Mouse (Mus musculus) heart, postnatal 4 days (tissue): ENCODE measurements around the gene Hs3st2. TPM values are rescaled to one million over a fixed set of nuclear protein-coding genes. Genes with fewer than 3 reads are reported as not detected.
A peak's percentile ranks its signal among the peaks of the same experiment; 100 is the strongest.

Source experiments
- DNase-seq: peaks from one replicate; pipeline ENCODE4 v3.0.0; 2021
- total RNA-seq, 2 experiments: library from RNA; stranded (reverse); gene quantifications; 2 replicates each; pipeline ENCODE4 v1.2.3; 2021

The Hs3st2 gene
- total RNA-seq, 2 experiments from 2014 or later, result not detected

DNA sequence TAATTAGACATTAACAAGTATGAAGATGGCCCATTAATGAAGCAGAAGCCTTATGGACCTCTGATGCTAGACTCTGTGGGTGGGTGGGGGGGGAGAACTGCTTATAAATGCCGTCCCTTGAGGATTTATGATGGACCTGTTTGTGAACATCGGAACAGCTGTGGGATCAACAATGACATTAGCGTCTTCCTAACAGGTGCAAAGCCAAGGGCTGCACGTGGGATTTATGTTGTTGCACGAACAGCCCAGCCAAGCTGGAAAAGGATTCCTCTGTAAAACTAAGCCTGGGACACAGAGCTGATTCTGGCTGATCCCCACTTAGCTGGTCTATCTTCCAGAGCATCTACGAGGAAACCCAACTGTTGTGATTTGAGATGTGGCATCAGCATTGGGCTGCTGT, 69.0 kb downstream of the Hs3st2 start:
- no peak for DNase-seq

DNA sequence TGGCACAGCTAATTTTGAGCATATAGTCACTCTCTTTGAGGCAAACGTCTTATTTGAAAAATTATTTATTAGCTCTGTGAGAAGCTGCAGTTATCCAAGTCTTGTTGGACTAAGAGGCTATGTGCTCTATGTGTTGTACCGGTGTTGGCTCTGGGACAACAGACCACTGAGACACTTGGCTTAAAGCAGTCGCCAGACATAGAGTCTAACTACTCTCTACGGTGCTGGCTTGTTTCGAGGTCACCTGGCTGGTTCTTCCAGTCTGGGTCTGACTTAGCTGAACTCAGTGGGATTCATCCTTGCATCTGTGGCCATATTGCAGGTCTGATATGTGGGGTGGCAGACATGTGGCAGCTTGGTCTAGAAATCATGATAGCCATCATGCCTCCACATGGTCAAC, 72.8 kb downstream of the Hs3st2 start:
- no peak for DNase-seq

DNA sequence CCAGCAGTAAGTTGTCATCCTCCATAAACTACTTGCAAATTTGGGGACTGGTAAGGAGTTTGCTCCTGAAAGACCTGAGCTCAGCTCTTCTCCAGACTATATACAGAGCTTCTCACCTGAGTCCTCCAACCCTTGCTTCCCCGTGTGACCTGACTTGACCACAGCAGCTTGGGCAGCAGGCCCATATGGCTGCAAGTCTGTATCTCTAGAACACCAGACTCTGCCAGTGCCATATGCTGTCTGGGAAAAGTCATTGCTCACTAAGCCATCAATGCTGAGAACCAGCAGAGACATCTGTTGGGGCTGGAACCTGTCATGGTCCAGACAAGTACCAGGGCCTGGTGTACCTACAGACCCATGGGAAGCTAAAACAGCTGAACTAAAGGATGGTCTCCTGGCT, 73.5 kb downstream of the Hs3st2 start:
- no peak for DNase-seq

DNA sequence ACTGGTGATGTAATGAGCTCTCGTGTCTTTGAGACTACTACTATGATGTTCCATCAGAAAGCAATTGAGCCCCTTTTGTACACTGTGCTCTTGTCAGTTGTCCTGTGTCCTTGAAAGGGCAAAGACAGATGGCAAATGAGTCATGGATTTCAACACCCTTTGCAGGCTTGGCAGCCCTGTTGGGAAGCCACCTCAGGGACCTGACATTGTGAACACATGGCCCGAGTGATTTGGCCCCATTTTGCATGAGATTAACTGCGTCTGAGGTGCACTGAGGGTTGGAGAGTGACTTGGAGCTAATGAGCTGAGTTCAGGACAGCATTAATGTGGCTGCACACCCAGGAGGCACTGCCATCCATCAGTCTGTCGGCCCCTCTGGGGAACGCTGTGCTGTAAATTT, 74.7 kb downstream of the Hs3st2 start:
- no peak for DNase-seq

DNA sequence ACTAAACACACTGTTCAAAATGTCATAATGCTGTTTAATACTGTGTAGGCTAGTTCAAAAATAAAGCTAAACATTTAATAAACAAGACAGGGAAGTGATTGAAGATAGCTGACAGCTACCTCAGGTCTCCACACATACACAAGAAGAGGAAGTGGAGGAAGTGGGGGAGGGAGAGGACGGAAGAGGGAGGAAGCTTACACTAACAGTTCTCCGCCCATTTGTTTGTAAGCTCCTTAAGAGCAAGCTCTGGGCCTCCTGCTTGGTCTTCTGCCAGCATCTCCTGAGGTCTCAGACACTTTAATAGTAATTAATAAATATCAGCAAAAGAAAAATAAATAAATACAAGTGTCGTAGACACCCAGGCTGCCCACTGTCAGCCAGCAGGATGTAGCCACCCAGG, 77.8 kb downstream of the Hs3st2 start:
- DNase-seq, result peak; percentile 12

DNA sequence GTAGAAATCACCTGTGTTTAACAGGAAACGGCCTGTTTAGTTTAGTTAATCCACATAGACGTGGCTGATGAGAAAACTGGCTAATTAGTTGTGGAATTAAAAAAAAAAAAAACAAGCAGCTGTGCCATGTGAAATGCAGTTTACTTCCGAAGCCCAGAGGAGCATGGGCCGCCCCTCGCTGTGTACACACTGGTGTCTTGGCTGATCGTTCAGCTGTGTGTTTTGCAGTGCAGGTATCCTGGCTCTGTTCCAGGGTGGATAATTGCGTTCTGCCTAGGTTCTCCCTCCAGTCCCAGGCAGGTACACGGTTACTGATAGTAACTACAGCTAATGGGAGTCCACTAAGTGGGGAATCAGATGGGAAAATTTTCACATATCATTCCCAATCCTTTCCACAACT, 86.6 kb downstream of the Hs3st2 start:
- no peak for DNase-seq

DNA sequence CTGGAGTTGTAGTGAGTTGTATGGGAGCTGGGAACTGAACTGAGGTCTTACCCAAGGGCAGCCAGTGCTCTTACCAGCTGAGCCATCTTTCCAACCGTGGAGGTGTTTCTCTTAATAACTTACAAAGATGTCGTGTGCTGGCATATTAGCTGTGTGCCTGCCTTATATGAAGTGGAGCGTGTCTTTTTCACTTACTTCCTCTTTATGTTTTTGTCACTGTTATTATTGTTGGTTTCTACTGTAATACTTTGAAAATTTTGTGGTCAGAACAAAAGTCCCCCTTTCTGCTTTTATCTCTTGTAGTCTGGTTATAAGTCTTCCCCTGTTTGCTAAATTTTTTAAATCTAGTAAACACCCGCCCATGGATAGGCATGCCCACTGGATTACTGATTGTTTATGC, 88.4 kb downstream of the Hs3st2 start:
- no peak for DNase-seq

DNA sequence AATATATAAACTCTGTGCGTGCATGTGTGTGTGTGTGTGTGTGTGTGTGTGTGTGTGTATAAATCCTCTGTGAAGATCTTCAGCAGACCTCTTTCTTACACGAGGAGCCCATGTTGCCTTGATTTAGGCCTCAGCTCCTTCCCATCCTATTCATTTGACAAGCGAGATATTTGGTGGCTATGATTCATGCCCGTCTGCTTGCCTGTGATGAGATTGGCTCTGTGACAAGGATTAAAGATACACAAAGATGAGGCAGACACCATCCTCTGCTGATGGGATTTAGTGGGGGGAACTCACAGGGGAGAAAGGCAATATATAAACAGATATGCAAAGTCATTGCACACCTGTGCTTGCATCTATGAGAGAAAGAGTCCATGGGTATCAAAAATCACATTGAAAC, 92.9 kb downstream of the Hs3st2 start:
- DNase-seq, result no peak

DNA sequence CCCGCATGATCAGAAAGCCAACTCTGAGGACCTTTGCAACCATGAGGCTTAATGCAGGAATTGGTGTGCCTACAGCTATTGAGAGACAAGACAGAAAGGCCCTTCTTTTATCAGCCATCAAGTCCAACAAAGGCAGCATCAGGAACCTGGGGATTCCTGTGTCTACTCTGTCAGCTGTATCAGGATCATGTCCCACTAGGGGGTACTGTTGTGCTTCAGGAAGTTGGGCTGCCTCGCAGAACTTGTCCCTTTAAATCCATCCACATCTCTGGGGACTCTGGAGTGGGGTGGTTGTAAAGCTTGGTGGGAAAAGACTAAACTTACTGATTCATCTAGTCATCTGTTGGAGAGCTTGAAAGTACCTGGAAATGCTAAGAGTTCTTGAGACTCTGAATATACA, 93.6 kb downstream of the Hs3st2 start:
- peak; percentile 12 for DNase-seq

DNA sequence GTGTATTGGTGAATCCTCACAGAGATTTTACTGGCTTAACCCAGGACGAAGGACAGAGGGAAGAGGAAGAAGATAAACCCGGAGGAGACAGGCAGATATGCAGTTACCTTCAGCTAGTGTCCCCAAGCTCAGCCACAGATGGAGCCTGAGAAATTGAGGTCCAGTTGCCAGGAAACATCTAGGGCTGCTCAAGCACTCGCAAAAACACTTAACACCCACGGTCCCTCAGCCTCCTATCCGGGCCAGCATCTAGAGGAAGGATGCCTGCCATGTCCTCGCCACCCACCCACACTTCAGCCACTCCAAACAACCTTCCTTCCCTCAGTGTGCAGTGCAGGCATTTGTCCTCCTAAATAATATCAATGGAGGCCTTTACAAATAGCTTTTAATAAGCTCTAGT, 95.6 kb downstream of the Hs3st2 start:
- DNase-seq, result no peak

DNA sequence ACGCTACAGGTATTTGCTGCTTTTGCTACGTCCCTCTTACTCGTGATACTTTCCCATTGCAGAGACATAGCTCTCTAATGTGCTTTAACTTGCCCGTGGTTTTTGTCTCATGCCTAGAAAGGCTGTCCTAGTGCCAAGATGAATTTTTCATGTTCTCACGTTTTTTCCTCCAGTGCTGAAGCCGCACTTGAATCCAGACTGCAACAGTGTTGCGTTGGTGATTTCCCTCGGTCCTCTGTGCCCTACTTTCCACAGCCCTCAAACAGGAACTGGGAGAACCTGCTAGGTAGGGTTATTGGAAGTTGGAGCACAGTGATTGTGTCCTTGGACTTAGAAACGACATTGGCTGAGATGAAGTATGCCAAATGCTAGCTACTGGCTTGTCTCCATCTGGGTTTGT, 97.7 kb downstream of the Hs3st2 start:
- no peak for DNase-seq

DNA sequence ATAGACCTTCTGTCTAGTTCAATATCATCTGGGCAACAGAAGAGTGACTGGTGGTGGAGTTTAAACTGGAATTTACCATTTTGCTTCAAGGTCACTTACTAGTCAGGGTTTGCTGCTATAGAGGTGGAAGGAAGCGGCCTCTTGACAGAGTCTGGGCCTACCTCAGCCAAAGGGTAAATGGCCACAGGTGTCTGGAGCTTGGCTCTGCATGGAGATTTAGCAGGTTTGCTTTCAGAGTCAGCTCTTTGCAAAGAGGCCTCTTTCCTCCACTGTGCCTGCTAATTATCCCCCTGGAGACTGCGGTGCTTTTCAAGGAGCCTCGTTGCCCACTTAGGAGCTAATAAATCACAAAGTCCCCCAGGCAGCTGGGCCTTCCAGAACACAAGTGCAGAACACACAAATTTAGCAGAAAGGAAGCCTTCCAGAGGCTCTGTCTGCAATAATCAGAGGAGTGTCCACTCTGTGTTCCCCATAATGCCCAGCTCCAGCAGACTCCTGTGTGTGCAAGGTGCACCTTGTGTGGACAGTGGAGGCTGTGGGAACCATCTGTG, 99.9 kb downstream of the Hs3st2 start:
- no peak for DNase-seq

DNA sequence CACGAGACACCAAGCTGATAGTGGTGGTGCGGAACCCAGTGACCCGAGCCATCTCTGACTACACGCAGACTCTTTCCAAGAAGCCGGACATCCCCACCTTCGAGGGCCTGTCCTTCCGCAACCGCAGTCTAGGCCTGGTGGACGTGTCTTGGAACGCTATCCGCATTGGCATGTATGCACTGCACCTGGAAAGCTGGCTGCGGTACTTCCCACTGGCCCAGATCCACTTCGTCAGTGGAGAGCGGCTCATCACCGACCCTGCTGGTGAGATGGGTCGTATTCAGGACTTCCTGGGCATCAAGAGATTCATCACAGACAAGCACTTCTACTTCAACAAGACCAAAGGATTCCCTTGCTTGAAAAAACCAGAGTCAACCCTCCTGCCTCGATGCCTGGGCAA, 108.9 kb downstream of the Hs3st2 start:
- DNase-seq, result no peak

DNA sequence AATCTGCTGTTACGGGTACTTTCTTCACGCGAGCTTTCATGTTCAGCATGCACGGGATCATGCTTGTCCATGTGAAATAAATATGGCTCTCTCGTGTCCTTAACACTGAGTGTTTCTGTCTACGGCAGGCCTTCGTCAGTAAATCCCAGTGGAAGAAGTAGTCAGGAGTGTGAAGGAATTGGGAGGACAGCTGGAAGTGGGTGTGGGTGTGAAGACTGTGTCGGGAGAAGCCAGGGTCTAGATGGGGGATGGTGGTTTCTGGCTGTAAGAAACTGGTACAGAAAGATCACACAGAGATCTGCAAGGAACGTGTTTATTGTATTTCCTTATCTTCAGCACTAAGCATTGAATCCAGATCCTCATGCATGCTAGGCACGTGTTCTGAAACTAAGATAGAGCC, 110.0 kb downstream of the Hs3st2 start:
- DNase-seq, result no peak

DNA sequence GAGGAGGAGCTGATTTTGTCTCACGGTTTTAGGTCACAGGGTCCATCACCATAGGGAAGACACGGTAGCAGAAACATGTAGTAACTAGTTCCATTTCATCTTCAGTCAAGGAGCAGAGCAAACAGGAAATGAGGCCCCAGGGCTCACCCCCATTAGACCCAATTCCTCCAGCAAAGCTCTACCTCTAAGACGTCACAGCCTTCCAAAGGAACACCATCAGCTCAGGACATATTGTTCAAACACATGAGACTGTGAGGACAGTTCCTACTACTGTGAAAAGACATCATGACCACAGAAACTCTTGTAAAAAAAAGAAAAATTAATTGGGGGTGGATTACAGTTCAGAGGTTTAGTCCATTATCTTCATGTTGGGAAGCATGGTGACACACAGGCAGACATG, 125.1 kb downstream of the Hs3st2 start:
- DNase-seq, result no peak

DNA sequence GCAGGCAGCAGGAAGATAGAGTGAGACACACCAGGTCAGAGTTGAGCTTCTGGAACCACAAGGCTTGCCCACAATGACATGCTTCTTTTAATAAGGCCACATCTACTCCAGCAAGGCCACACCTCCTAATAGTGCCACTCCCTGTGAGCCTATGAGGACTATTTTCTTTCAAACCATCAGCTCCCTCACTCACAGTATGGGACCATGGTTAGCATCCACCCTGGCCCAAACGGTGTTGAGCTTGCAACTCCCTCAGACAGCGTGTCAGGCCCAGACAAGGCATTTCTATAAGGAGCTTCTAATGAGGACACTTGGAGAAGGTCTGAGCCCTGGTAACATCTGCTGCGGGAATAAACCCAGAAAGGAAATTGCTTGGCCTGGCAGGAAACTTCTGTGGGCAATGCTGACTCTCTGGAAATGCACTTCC, 125.5 kb downstream of the Hs3st2 start:
- DNase-seq, result no peak

DNA sequence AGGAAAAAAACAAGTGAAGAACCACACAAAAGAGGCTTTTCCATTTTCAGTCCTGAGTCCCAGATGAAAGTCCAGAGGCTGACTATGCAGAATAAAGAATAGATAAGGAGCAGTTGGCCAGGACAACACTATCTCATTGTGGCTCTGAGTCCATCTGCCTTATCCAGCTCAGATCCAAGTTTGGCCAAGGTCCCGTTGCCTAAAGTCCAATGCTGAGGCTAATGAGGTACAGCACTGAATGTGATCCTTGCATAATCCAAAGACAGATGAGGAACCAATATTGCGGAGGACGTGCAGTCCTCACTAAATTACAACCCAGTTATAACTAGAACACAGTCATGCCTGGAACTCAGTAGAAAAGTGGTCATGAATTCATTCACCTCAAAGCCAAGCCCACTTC, 130.5 kb downstream of the Hs3st2 start:
- no peak for DNase-seq

DNA sequence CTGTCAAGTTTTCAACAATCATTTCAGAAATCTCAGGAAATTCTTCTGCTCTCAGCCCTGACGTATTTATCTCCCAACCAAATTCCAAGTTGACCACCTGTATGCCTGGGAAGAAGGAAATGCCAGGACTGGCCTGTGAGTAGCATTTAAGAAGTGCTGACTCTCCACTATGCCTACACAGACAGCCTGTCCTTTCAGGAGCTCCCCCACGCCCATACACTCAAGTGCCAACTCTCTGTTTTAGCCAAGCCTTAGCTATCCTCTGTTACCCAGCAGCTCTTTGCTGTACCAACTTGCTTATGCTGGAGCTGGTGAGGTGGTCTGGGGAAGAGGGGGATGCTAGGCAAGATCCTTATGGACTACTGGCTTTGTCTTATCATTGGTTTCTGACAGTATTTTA, 137.4 kb downstream of the Hs3st2 start:
- DNase-seq, result no peak

DNA sequence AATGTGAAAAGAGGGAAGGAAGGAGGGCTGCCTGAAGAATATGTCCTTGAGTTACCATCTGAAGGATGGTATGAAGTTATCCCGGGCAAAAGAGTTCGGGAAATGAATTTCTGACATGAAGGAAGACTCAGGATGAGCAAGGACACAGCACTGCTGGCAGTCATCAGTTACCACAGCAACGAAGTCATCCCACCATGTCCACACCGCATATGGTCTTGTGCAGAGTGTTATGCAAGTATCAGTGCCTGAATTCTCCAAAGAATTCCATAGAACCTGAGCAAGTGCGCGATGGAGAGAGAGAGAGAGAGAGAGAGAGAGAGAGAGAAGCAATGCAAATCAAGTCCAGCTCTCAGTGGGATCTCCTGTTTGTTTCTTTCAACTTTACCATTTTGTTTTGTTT, 142.0 kb downstream of the Hs3st2 start:
- DNase-seq, result no peak

DNA sequence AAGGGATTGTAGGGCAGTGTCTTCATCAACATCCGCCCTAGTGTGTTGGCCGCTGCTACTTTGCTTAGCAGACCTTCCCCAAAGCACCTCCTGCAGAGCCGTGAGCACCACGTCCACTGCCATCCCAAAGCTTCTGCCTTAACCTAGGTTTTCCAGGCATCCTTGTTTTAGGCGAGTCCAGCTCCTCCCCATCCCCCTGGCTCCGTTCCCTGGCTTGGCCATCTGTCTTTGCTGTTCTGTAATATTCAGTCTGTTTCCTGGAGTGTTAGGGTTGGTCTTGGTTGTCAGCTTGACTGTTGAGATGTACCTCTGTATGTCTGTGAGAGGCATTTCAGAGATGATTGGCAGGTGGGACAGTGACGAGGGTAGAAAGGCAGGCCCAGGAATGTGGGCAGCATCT, 142.7 kb downstream of the Hs3st2 start:
- no peak for DNase-seq

DNA sequence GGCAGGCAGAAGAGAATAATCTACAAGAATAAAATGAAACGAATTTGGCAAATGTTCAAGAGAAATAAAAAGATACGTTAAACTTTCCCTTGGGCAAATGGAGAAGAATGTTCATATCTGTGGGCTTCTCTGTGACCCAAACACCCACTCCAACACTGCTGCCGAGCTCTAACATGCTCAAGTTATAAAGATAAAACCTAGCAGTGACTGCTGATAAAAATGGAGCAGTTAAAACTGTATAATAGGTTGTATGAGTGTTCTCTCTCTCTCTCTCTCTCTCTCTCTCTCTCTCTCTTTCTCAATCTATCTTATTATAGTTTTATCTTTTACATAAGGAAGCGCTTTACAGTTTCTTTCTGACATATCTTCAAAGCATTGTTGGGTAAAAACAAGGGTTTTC, 144.3 kb downstream of the Hs3st2 start:
- no peak for DNase-seq

DNA sequence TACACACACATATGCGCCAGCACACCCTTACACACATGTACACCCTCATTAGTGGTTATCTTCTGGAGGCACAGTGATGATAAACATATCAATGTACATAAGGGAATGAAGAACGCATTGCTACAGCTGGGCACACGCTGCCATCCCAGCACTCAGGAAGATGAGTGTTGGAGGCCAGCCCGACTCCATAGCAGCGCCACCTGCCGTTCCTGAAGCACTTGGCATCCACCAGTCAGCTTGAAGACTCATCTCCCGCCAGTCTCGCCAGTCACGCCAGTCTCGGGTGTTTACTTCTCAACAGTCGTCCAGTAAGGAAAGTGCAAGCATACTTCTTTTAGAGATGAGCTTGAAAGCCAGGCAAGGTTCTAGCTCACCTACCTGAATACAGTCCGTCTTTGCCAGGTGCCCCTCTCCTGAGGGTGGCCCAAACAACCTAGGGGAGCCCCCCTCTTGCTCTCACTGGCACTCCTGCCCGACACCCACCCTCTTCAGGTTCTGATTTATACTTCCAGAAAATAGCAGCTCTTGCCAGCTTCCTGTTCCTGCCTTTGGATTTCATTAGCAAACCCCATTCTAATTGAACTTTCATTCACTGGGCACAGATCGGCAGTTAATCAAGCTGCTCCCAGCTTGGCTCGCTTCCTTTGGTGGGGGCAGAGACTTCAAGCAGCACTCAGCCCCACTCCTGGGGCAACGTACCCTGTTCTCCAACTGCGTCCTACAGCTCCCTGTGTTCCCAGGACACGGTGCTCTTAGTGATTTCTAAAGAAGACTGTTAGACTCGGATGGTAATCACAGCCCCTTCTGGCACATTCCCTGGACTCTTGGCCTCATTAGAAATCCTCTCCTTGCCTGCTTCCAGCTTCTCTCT, 148.0 kb downstream of the Hs3st2 start:
- peak; percentile 27 for DNase-seq

DNA sequence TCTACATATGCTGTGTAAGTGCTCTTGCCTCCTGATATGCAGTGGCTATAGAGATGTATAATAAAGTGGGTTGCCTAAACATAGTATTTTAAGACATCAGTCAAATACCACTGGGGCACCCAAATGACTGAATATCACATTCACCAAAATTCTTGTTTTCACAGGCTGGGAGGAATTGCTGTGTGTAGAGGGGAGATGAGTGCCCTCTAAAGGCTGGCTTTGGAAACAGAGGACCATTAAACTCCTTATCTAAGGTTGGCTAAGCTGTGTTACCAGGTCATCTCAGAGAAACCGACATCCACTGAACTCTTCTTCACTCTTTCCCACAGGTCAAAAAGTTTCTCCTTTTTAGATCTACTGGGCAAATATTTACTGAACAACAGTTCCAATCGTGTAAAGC, 150.8 kb downstream of the Hs3st2 start:
- no peak for DNase-seq

DNA sequence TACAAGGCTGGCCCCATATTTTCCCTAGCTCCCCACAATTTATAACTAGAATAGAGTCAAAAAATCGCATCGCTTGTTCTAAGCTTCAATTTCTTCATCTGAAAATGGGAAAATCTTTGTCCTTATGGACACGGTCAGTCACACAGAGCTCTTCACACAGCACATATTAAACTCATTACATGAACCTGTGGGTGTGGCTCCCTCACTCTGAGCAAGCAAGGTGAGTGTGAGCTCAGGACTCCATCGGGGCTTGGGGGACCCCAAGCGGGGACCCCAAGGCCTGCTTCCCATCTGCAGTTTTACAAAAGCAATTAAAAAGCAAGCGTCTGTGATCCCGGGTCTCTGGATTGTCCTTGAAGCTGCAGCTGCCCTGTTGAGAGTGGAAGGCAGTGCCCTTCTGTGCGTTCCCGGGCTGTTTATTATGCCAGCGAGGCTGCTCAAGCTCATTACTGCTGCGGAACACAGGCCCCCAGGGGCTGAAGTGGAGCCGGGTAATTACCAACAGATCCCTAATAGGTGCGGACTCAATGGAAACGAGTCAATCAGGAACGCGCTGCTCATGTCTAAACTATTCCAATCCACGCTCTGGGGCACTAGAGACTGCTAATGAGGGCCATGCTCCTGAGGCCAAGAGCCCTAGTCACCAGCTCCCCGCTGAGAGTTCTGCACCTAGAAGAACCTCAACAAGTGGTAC, 157.8 kb downstream of the Hs3st2 start:
- DNase-seq, result no peak
